Mouse (Mus musculus): ENCODE measurements around the gene Slc8b1. TPM values are rescaled to one million over a fixed set of nuclear protein-coding genes. Genes with fewer than 3 reads are reported as not detected.
A peak's percentile ranks its signal among the peaks of the same experiment; 100 is the strongest.

The Slc8b1 gene
- total and polyA plus RNA-seq, 2 experiments from 2014 or later: 2.5 to 3.7 TPM

GRCm38 (mm10) chr5:120550673-120551072 is 39.7 kb downstream of the Slc8b1 start:
- Histone ChIP-seq H3K27me3 (ENCODE audit: insufficient read depth, low read length) (no peaks in the 10 kb centered on the region), H3K4me1 (ENCODE audit: insufficient read depth, low read length) (no peaks in the 10 kb centered on the region), H3K9me3 (ENCODE audit: low read length) (no peaks in the 10 kb centered on the region), H3K9ac (replicated peaks; ENCODE audit: low read length) (no peak overlapping the region), H3K36me3 (ENCODE audit: insufficient read depth, low read length) (peaks cover 27% of the 10 kb centered on the region), H3K27ac (no peak overlapping the region), H3K4me3 (ENCODE audit: low read length) (no peak overlapping the region), H3K4me2 (ENCODE audit: low read depth, low read length) (no peak overlapping the region)
- no peak for ATAC-seq
- TF ChIP-seq CTCF (IDR thresholded peaks at IDR 0.05; ENCODE audit: low read depth): no peak
- DNase-seq (ENCODE audit: low spot score): no peak
- 98% methylated on average over 5 of the region's 5 CpGs for WGBS

- TF ChIP-seq CTCF (IDR thresholded peaks at IDR 0.05; ENCODE audit: low read depth): no peak
- Histone ChIP-seq H3K4me2 (ENCODE audit: low read depth, low read length) (no peak overlapping the region), H3K4me1 (ENCODE audit: insufficient read depth, low read length) (peaks cover 10% of the 10 kb centered on the region; the same call in 1 of the 2 replicates), H3K27me3 (ENCODE audit: insufficient read depth, low read length) (no peaks in the 10 kb centered on the region), H3K27ac (no peak overlapping the region), H3K9ac (replicated peaks; ENCODE audit: low read length) (no peak overlapping the region), H3K36me3 (ENCODE audit: insufficient read depth, low read length) (peaks cover 22% of the 10 kb centered on the region), H3K4me3 (ENCODE audit: low read length) (no peak overlapping the region), H3K9me3 (ENCODE audit: low read length) (no peaks in the 10 kb centered on the region)
- 82% methylated on average over 24 of the region's 24 CpGs for WGBS
- ATAC-seq: no peak
- no peak for DNase-seq (ENCODE audit: low spot score)
Measured at GRCm38 (mm10) chr5:120555871-120556270, 44.9 kb downstream of the Slc8b1 start.

DNA sequence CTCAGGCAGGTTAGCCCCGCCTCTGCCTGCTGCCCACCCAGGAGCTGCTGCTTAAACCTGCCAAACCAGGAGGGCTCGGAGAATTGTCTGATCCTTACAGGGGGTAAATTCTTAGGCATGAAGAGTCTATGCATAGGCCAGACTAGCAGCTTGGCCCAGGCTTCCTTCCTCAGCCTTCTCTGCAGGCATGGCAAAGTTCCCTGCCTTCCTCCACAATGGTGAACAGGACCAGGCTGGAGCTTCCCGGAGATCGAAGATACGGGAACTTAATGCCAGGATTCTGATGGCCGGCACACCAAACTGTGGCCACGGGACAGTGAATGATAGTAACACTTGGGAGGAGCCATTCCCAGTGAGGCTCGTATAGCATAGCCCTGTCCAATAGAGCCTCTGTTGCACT is 47.1 kb downstream of the Slc8b1 start:
- Histone ChIP-seq H3K9ac (replicated peaks; ENCODE audit: low read length) (no peak overlapping the region), H3K27ac (no peak overlapping the region), H3K27me3 (ENCODE audit: insufficient read depth, low read length) (no peaks in the 10 kb centered on the region), H3K4me2 (ENCODE audit: low read depth, low read length) (no peak overlapping the region), H3K36me3 (ENCODE audit: insufficient read depth, low read length) (peaks cover 12% of the 10 kb centered on the region), H3K4me1 (ENCODE audit: insufficient read depth, low read length) (peaks cover 14% of the 10 kb centered on the region; the same call in 1 of the 2 replicates), H3K4me3 (ENCODE audit: low read length) (no peak overlapping the region), H3K9me3 (ENCODE audit: low read length) (no peaks in the 10 kb centered on the region)
- 61% methylated on average over 8 of the region's 8 CpGs for WGBS
- TF ChIP-seq CTCF (IDR thresholded peaks at IDR 0.05; ENCODE audit: low read depth): no peak
- no peak for ATAC-seq
- DNase-seq (ENCODE audit: low spot score): no peak

DNA sequence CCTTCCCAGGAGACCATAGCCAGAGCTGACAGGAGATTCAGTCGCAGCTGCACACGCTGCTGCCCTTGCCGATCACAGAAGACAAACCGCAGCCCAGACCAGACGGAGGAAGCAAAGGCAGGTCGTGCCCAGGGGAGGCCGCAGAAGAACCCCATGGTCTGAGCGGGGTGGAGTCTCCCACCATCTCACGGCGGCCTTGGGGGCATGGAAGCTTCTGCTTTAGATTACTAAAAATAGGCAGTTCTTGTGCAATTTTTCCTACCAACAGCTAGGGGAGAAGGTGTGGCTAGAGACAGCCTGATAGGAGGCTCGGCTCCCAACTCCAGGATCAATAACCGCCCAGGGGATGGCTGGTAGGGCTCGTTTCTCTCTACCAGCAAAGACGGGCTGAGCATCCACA is 47.8 kb downstream of the Slc8b1 start:
- 65% methylated on average over 14 of the region's 14 CpGs for WGBS
- Histone ChIP-seq H3K27me3 (ENCODE audit: insufficient read depth, low read length) (no peaks in the 10 kb centered on the region), H3K27ac (0 out of 2 replicates have a peak overlapping the region, but pooled peaks have one; percentile 15), H3K36me3 (ENCODE audit: insufficient read depth, low read length) (peaks cover 12% of the 10 kb centered on the region), H3K9ac (replicated peaks; ENCODE audit: low read length) (no peak overlapping the region), H3K4me3 (ENCODE audit: low read length) (no peak overlapping the region), H3K9me3 (ENCODE audit: low read length) (no peaks in the 10 kb centered on the region), H3K4me1 (ENCODE audit: insufficient read depth, low read length) (peaks cover 14% of the 10 kb centered on the region; the same call in 1 of the 2 replicates), H3K4me2 (ENCODE audit: low read depth, low read length) (no peak overlapping the region)
- ATAC-seq (no peak), DNase-seq (ENCODE audit: low spot score) (no peak)
- no peak for TF ChIP-seq CTCF (IDR thresholded peaks at IDR 0.05; ENCODE audit: low read depth)

DNA sequence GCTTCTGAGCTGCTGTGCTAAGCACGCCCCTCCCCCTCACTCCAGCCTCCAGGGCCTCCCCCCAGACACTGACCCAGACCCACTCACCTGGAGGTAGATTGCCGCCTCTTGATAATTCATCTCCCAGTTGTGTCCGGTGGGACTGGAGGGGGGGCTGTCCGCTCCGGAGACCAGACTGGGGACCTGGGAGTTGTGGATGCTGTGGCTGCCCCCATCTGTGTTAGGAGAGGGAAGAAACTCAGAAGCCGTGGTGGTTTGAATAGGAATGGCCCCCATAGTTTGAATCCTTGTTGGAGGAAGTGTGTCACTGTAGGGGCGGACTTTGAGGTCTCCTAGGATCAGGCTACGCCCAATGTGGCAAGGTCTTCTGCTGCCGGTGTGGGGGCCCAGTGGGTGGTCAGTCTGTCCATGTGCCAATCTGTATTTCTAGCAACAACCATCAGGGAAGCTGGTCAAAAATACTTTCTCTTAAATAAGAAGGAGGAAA is 49.2 kb downstream of the Slc8b1 start:
- 0 out of 2 replicates have a peak overlapping the region, but pooled peaks have one; percentile 3 for H3K9ac ChIP-seq (replicated peaks; ENCODE audit: low read length)
- H3K27ac ChIP-seq: peak overlapping the region; percentile 67
- H3K9me3 ChIP-seq (ENCODE audit: low read length): no peaks in the 10 kb centered on the region
- H3K36me3 ChIP-seq (ENCODE audit: insufficient read depth, low read length): 0 out of 2 replicates have a peak, but pooled peaks cover 7% of the 10 kb centered on the region
- no peaks in the 10 kb centered on the region for H3K27me3 ChIP-seq (ENCODE audit: insufficient read depth, low read length)
- 51% methylated on average over 9 of the region's 9 CpGs for WGBS
- no peak for TF ChIP-seq CTCF (IDR thresholded peaks at IDR 0.05; ENCODE audit: low read depth)
- peak overlapping the region; percentile 4; the same call in 1 of the 2 replicates for H3K4me2 ChIP-seq (ENCODE audit: low read depth, low read length)
- no peak overlapping the region for H3K4me3 ChIP-seq (ENCODE audit: low read length)
- DNase-seq (ENCODE audit: low spot score): no peak
- ATAC-seq: no peak
- peaks cover 16% of the 10 kb centered on the region for H3K4me1 ChIP-seq (ENCODE audit: insufficient read depth, low read length)

GRCm38 (mm10) chr5:120560616-120561311 is 49.8 kb downstream of the Slc8b1 start:
- H3K27ac ChIP-seq: peak overlapping the region; percentile 67
- 0 out of 2 replicates have a peak overlapping the region, but pooled peaks have one; percentile 3 for H3K9ac ChIP-seq (replicated peaks; ENCODE audit: low read length)
- no peak for TF ChIP-seq CTCF (IDR thresholded peaks at IDR 0.05; ENCODE audit: low read depth)

More at GRCm38 (mm10) chr5:120560616-120561311, 49.8 kb downstream of the Slc8b1 start:
- no peaks in the 10 kb centered on the region for H3K27me3 ChIP-seq (ENCODE audit: insufficient read depth, low read length)
- 0 out of 2 replicates have a peak, but pooled peaks cover 4% of the 10 kb centered on the region for H3K36me3 ChIP-seq (ENCODE audit: insufficient read depth, low read length)
- WGBS: 12% methylated on average over 16 of the region's 16 CpGs
- peak overlapping the region; percentile 31 for H3K4me2 ChIP-seq (ENCODE audit: low read depth, low read length)
- no peaks in the 10 kb centered on the region for H3K9me3 ChIP-seq (ENCODE audit: low read length)
- peaks cover 22% of the 10 kb centered on the region for H3K4me1 ChIP-seq (ENCODE audit: insufficient read depth, low read length)
- H3K4me3 ChIP-seq (ENCODE audit: low read length): no peak overlapping the region; the same call in 1 of the 2 replicates
- DNase-seq (ENCODE audit: low spot score) (peak; percentile 83), ATAC-seq (peak; percentile 74)

Measured in hindbrain, postnatal 0 days (tissue).